Mouse (Mus musculus) liver, embryonic 14.5 days (tissue): ENCODE measurements around the gene Pdcl3.

Source experiments
- CTCF ChIP-seq: IDR thresholded peaks from 2 replicates; pipeline ENCODE4 v1.5.1; 2016; ENCODE audit warnings: antibody characterized with exemption, low read depth, control low read depth
- EP300 ChIP-seq: IDR thresholded peaks from 2 replicates; pipeline ENCODE4 v1.6.1; 2016; ENCODE audit warnings: antibody characterized with exemption, low read depth

DNA sequence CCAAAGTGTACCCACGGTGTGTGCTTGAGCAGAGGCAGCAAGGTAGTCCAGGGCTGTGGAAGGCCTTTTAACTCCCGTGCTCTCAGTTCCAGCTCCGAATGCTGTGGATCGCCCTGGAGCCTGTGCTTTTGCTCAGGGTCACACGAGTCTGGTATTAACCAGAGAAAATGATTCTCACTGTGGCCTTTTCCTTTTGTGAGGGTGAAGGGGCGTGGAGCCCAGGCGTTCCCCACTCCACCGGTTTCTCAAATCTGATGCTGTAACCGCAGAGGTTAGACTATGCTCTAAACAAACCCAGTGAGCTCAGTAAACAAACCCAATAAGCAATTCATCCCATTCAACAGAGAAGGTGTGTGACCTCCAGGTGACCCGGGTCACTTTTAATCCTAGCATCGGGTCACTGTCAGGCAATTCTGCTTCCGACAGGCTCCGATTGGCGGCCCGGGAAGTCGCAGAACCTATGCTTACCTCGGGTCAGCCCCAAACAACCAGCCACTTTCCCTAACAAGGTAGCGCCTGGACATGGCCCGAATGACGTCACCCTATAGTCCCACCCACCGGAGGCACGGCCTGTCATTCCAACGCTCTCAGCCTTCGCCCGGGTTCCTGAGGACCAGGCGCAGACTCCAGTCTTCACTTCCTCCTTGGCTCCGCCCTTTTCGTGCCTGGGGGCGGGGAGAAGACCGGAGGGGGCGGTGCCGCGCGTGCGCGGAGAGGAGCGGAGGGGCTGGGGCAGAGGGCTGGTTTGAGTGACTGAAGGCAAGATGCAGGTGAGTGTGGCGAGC is 1.9 kb downstream of the Pdcl3 start:
- TF ChIP-seq CTCF: 0 out of 2 replicates have a peak, but pooled peaks have one; percentile 2
- no peak for TF ChIP-seq EP300
